Mouse (Mus musculus) thymus, adult 2 months (tissue): ENCODE data around the gene Ets2.

Experiments
- CTCF ChIP-seq: fragments of 200-500 bp; IDR thresholded peaks from 2 replicates; pipeline ENCODE4 v1.5.1; 2012; ENCODE audit warnings: mild to moderate bottlenecking, control low read depth, low read length, moderate library complexity, borderline replicate concordance; ENCODE audit not compliant: control insufficient read depth, poor library complexity, insufficient read depth; ENCODE audit errors: extremely low read depth
- POLR2A ChIP-seq: fragments of 200-500 bp; IDR thresholded peaks from 2 replicates; pipeline ENCODE4 v1.6.1; 2012; ENCODE audit warnings: mild to moderate bottlenecking, low read length, control low read depth, moderate library complexity; ENCODE audit not compliant: control insufficient read depth, poor library complexity, insufficient read depth; ENCODE audit errors: extremely low read depth

- peak; percentile 92 for TF ChIP-seq CTCF
- no peak for TF ChIP-seq POLR2A
Observed at GRCm38 (mm10) chr16:95658836-95659430, 42.9 kb upstream of the Ets2 start.
